Mouse (Mus musculus) megakaryocyte, embryonic 14.5 days (primary cell): Measurements from ENCODE around the gene Ddr1.

Experiments
- FLI1 ChIP-seq: IDR thresholded peaks from 2 replicates; pipeline ENCODE4 v1.6.1; 2012; ENCODE audit warnings: low read length, inconsistent platforms, mixed read lengths
- GATA1 ChIP-seq: IDR thresholded peaks from 3 replicates; pipeline ENCODE4 v1.6.1; 2012; ENCODE audit warnings: mixed read lengths, low read length, inconsistent platforms, borderline replicate concordance

DNA sequence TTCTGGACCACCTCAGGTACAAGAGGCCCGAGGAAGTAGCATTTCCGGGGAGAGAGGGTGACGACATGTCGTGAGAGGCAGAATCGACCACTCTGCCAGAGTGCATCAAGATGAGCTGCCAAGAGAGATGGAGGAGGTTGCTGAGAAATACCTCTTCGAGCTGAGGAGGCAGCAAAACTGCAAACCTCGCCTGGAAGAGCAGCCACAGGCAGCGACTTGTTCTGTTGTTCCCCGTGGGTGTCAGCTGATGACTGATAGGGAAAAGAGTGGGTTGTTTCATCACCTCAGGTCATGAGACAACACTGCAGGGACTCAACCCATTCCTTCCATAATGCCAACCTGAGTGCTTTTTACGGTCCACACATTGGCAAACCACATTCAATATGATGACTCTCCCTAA is 45.3 kb upstream of the Ddr1 start:
- TF ChIP-seq GATA1, result no peak
- TF ChIP-seq FLI1, result no peak
